Mouse (Mus musculus) left cerebral cortex, adult 18-20 months (tissue): ENCODE data around the gene Pdzrn3. TPM values are rescaled to one million over a fixed set of nuclear protein-coding genes. Genes with fewer than 3 reads are reported as not detected.

Experiments used
- DNase-seq, 2 experiments: peaks; one replicate each; pipeline ENCODE4 v3.0.0; 2021 to 2022; ENCODE audit warnings: low spot score in 2 of 2, mixed read lengths in 1 of 2
- total RNA-seq, 2 experiments: library from RNA; stranded (reverse); gene quantifications; 2 replicates each; pipeline ENCODE4 v1.2.3; 2021

Gene Pdzrn3
- total RNA-seq, 2 experiments from 2014 or later, result 38.6 to 48.1 TPM

GRCm38 (mm10) chr6:101330392-101330791, 47.3 kb downstream of the Pdzrn3 start:
- DNase-seq, result no peak

DNA sequence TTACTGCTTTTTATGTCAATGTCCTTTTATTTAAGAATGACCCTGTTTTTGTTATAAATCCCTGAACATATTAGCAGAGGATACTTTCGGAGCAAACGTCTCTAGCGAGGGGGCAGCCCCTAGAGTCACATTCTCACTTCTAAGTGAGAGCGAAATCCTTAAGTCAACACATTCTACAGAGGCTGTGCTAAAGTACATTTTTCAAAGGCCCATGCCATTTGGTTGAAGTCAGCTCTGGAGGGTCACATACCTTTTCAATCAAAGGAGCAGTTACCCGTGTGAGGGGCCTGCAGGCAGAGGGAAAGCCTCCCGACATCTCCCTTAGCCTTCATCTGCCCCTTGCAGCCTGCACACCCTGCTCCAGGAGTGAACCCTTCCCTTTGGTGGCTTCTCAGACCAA, 48.2 kb downstream of the Pdzrn3 start:
- no peak for DNase-seq

DNA sequence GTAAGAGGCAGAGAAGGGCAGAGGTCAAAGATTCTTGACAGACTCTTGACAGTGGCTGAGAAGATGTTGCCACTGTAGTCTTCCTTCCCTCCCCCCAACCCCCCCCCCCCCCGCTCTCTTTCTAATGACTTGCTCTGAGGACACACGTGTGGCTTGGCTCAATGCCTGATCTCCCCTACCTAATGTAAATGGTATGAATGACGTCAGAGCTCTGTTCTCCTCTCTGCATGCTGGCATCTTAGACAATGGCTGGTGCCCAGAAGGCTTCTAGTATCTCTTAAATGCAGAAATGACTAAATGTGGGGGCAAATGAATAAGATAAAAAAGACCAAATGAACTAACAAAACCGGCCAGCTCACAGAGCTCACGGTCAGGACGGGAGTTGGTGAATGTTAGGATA, 49.2 kb downstream of the Pdzrn3 start:
- no peak for DNase-seq

GRCm38 (mm10) chr6:101327741-101328140, 50.0 kb downstream of the Pdzrn3 start:
- DNase-seq, result no peak

- no peak for DNase-seq
These were observed 50.5 kb downstream of the Pdzrn3 start for GRCm38 (mm10) chr6:101327196-101327595.

- no peak for DNase-seq
These were observed 51.7 kb downstream of the Pdzrn3 start for GRCm38 (mm10) chr6:101325842-101326639.

- DNase-seq, result no peak
These were observed 55.1 kb downstream of the Pdzrn3 start for GRCm38 (mm10) chr6:101322580-101322979.

- no peak for DNase-seq
These were observed 57.3 kb downstream of the Pdzrn3 start for GRCm38 (mm10) chr6:101320386-101320785.

DNA sequence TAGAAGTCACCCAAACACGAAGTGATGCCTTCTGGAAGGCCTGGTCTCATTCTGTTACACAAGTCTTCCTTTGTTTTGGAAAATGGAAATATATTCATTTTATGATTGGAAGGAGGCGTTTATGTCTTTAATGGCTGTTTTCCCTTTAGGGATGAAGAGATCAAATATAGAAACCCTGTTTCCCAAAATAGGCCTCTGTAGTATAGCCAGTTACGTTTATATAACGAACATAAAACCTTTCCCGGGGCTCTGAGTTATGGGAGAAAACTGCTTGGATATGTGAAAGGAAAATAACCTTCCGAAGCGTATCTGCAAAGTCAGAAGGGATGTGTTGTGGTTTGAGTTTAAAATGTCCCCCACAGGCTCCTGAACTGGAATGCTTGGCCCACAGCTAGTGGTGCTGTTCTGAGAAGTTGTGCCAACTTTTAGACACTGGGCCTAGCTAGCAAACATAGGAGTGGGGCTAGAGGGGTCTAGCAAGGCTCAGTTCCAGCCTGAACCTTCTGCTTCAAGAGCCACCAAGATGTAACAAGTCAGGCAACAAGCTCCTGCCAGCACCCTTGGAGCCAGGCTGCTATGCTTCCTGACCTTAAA, 58.2 kb downstream of the Pdzrn3 start:
- DNase-seq, result no peak

GRCm38 (mm10) chr6:101318530-101318929, 59.2 kb downstream of the Pdzrn3 start:
- DNase-seq, result no peak

- no peak for DNase-seq
These were observed 66.3 kb downstream of the Pdzrn3 start for GRCm38 (mm10) chr6:101311446-101311845.

DNA sequence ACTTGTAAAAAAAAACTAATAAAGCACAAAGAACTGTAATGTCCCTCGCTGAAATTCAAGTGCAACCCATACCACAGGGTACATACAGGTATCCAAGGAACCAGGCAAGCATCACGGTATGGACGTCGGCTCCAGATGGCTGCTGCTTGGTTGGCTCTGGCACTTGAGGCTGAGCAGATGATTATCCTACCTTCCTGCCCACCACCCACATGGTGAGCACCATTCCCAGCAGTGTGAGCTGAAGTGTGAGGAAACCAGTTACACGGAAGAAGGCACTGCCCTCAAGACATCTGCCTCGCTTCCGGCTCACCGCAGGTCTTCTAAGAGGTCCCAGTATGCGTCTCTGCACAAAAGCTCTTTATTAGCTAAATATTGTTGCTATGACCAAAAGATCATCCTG, 67.2 kb downstream of the Pdzrn3 start:
- DNase-seq, result peak; percentile 34 to 53

DNA sequence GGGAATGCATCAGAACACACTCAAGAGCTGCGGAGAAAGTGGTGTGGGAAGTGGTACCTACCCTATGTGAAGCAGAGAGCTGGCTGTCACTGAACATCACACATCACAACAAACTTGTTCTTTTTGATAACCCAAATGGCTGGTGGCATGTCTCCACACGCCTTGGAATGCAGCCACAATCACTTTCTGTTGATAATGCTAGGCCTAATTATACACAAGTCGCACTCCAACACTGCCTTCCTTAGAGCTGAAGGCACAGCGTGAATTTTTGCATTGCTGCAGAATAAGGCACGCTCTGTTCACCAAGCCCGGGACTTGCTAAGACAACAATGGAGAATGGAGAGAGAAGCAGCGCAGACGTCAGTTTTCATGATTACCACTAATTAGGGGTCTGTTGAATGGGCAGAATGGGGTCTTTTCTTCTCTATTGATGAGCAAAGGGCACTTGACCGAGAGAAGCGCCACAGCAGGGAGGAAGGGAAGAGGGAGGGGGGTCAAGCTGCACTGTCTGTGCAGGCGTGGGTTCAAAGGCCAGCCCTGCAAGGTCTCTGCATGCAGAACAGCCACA, 69.6 kb downstream of the Pdzrn3 start:
- peak; percentile 52 to 68 for DNase-seq

DNA sequence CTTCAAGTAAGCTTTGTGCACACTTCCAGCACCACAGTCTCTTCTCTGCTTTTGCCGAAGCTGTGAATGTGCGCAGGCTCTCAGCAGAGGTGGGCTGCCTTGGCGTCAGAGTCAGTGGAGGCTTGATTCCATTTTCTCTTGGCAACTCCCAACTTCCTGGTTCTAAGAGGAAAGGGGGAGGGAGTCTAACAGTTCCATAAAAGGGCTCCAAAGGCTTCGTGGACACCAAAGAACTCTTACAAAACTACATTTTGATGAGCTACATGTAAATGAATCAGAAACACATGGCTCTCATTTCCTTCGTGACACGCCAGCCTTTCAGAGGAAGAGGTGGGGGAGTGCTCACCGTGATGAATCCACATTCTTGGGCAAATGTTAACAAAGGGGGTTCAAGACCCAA, 70.9 kb downstream of the Pdzrn3 start:
- peak; percentile 27 to 50 for DNase-seq

GRCm38 (mm10) chr6:101305543-101305942, 72.2 kb downstream of the Pdzrn3 start:
- no peak for DNase-seq

DNA sequence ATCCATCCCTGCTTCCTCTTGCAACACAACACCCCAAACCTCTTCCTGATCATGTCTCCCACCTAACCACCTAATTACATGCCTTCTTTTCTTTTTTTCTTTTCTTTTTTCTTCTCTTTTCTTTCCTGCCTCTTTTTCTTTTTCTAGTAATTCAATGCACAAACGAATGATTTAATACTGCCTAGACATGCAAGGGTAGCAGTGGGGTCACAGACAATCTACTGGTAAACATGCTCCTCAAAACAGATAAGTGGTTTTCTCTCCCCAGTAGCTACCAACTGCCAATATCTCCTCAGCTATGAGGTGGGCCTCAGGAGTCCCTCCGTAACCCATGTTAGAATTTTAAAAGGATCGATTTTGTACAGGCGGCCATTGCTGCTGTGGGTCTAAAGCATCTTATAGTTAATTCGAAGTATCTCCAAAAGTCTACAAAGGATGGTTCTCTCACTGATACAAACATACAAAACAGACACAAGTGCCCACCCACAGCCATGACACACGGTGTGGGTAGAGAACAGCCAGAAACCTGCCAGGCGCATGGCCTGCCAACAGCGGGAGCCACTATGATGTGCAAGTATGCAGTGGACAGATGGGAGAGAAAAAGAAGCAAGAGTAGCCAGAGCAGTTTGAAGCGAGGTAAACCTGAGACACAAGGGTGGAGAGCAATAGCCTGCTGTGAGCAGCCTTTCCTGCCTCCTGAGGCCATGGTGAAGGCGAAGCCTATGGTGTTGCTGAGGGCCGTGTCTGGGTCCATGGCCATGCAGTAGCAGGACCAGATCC, 73.5 kb downstream of the Pdzrn3 start:
- peak; percentile 45 to 67 for DNase-seq

GRCm38 (mm10) chr6:101303501-101303900, 74.2 kb downstream of the Pdzrn3 start:
- no peak for DNase-seq

DNA sequence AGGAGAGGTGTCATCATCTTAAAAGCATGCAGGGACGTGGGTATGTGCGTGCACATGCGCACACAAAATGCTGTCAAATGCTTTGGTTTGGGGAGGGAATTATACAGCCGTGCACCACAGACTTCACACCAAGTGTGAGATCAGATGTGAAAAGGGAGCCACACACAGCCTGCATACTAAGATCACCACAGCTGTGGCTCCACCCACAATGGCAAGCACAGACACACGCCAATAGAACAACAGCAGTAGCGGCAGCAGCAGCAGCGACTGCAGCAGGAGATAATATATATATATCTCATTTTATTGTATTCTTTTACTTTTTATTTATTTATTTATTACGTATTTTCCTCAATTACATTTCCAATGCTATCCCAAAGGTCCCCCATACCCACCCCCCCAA, 76.5 kb downstream of the Pdzrn3 start:
- no peak for DNase-seq

- DNase-seq, result no peak
These were observed 78.3 kb downstream of the Pdzrn3 start for GRCm38 (mm10) chr6:101299434-101299833.

- no peak for DNase-seq
These were observed 79.9 kb downstream of the Pdzrn3 start for GRCm38 (mm10) chr6:101297563-101298520.

DNA sequence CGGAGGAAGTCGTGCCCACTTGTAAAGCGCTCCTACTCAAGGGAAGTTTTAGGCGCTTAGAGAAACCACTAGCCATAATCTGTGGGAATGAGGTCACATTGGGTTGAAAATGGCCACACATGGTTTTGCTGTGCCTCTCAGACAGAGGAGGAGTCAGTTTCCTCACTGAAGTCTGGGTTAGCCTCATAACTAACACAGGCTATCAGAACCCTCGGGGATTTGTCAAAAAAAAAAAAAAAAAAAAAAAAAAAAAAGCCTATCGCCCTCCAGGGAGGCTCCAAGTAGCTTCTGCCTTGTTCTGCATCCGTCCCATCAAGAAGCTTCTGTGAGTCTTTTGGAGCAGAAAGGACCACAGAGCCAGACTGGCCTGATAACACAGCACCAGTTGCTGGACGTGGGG, 80.7 kb downstream of the Pdzrn3 start:
- DNase-seq, result no peak
